Mouse (Mus musculus): ENCODE measurements around the gene Gdpgp1.

- TF ChIP-seq CTCF (IDR thresholded peaks at IDR 0.05; ENCODE audit: borderline replicate concordance, extremely low read depth, insufficient read depth, insufficient read length) (no peak), POLR2A (IDR thresholded peaks at IDR 0.05; ENCODE audit: borderline replicate concordance, extremely low read depth, insufficient read depth, insufficient read length, poor library complexity, severe bottlenecking) (no peak)
Observed at GRCm38 (mm10) chr7:80197371-80197770, 35.3 kb upstream of the Gdpgp1 start.
